Mouse (Mus musculus) B cell, adult 67 days (primary cell): ENCODE measurements around the gene Tm9sf1. TPM values are rescaled to one million over a fixed set of nuclear protein-coding genes. Genes with fewer than 3 reads are reported as not detected.

Experiments used
- total RNA-seq, 2 experiments: library from RNA; stranded (reverse); gene quantifications; 4 replicates each; pipeline ENCODE4 v1.2.4; 2023

The Tm9sf1 gene
- 10 to 100 TPM; 46.3 to 48.5 TPM for total RNA-seq

GRCm38 (mm10) chr14:55643060-55643907 lies at the start of gene Tm9sf1:
Gene Tm9sf1 (minus strand): TSS chr14:55643806.

GRCm38 (mm10) chr14:55681160-55682117 lies 37.8 kb upstream of the Tm9sf1 start, which contains the start of gene Tinf2:
Gene Tinf2 (minus strand): TSS chr14:55681820.

GRCm38 (mm10) chr14:55671833-55672740 lies 28.5 kb upstream of the Tm9sf1 start, which contains the start of the genes Gmpr2 and Nedd8:
Gene Gmpr2 (plus strand): TSS chr14:55671941.
Gene Nedd8 (minus strand): TSS chr14:55672124.

GRCm38 (mm10) chr14:55659960-55660573 lies 16.5 kb upstream of the Tm9sf1 start, which contains the start of gene Mdp1:
Gene Mdp1 (minus strand): TSS chr14:55660508.

GRCm38 (mm10) chr14:55649884-55650283 lies 6.3 kb upstream of the Tm9sf1 start, which contains the start of gene Tssk4:
Gene Tssk4 (plus strand): TSS chr14:55650184.

GRCm38 (mm10) chr14:55637795-55638194 lies 5.8 kb downstream of the Tm9sf1 start, which contains the start of gene Gm49378:
Gene Gm49378 (minus strand): TSS chr14:55637895.

GRCm38 (mm10) chr14:55635523-55636007 lies 8.0 kb downstream of the Tm9sf1 start, which contains the start of gene Ipo4:
Gene Ipo4 (minus strand): TSS chr14:55635957.

GRCm38 (mm10) chr14:55617822-55618221 lies 25.8 kb downstream of the Tm9sf1 start, which contains the start of gene Rec8:
Gene Rec8 (plus strand): TSS chr14:55618037.

GRCm38 (mm10) chr14:55603271-55603632 lies 40.4 kb downstream of the Tm9sf1 start, which contains the start of gene Irf9:
Gene Irf9 (plus strand): TSS chr14:55603571.

GRCm38 (mm10) chr14:55591331-55591891 lies 52.2 kb downstream of the Tm9sf1 start, which contains the start of gene Rnf31:
Gene Rnf31 (plus strand): TSS chr14:55591708.

GRCm38 (mm10) chr14:55590748-55591330 lies 52.8 kb downstream of the Tm9sf1 start, which contains the start of gene Psme2:
Gene Psme2 (minus strand): TSS chr14:55591113.

Other genes starting within 250 kb of the Tm9sf1 start
- 10 to 100 TPM; 22.3 to 32.4 TPM for gene Dhrs4, start 165.0 kb downstream of the Tm9sf1 start, total RNA-seq
- gene Carmil3, start 153.2 kb downstream of the Tm9sf1 start, total RNA-seq = 1 to 10 TPM; 4.1 to 5.0 TPM
- not detected for gene Cpne6, start 133.4 kb downstream of the Tm9sf1 start, total RNA-seq
- not detected for gene Nrl, start 118.8 kb downstream of the Tm9sf1 start, total RNA-seq
- gene Pck2, start 103.5 kb downstream of the Tm9sf1 start, total RNA-seq = 10 to 100 TPM; 64.0 to 67.0 TPM
- gene Dcaf11, start 83.8 kb downstream of the Tm9sf1 start, total RNA-seq = 10 to 100 TPM; 86.0 to 92.9 TPM
- gene A730061H03Rik, start 83.4 kb downstream of the Tm9sf1 start, total RNA-seq = 10 to 100 TPM in 1 of 2 experiments, 1 to 10 TPM in 1; 8.3 to 10.5 TPM
- not detected for gene Fitm1, start 68.2 kb downstream of the Tm9sf1 start, total RNA-seq
- 100 to 1,000 TPM; 235 to 258 TPM for gene Psme1, start 65.7 kb downstream of the Tm9sf1 start, total RNA-seq
- gene Emc9, start 58.5 kb downstream of the Tm9sf1 start, total RNA-seq = 1 to 10 TPM; 5.3 to 5.5 TPM
- gene Psme2, start 52.7 kb downstream of the Tm9sf1 start, total RNA-seq = 100 to 1,000 TPM; 310 to 354 TPM
- 100 to 1,000 TPM; 122 to 132 TPM for gene Rnf31, start 52.1 kb downstream of the Tm9sf1 start, total RNA-seq
- 100 to 1,000 TPM in 1 of 2 experiments, 10 to 100 TPM in 1; 96.0 to 123 TPM for gene Irf9, start 40.2 kb downstream of the Tm9sf1 start, total RNA-seq
- 1 to 10 TPM in 1 of 2 experiments, under 1 TPM in 1; 0.92 to 1.3 TPM for gene Rec8, start 25.8 kb downstream of the Tm9sf1 start, total RNA-seq
- 10 to 100 TPM; 60.2 to 61.5 TPM for gene Ipo4, start 7.8 kb downstream of the Tm9sf1 start, total RNA-seq
- 1 to 10 TPM; 1.7 to 3.5 TPM for gene Gm49378, start 5.9 kb downstream of the Tm9sf1 start, total RNA-seq
- 1 to 10 TPM; 2.9 to 4.8 TPM for gene Tssk4, start 6.4 kb upstream of the Tm9sf1 start, total RNA-seq
- 10 to 100 TPM; 47.2 to 57.2 TPM for gene Mdp1, start 16.7 kb upstream of the Tm9sf1 start, total RNA-seq
- gene Gmpr2, start 28.1 kb upstream of the Tm9sf1 start, total RNA-seq = 10 to 100 TPM; 28.5 to 30.2 TPM
- gene Nedd8, start 28.3 kb upstream of the Tm9sf1 start, total RNA-seq = 100 to 1,000 TPM; 171 to 189 TPM
- gene Tinf2, start 38.0 kb upstream of the Tm9sf1 start, total RNA-seq = 100 to 1,000 TPM; 130 to 157 TPM
- gene Tgm1, start 70.1 kb upstream of the Tm9sf1 start, total RNA-seq = 1 to 10 TPM; 1.8 to 2.0 TPM
- gene Rabggta, start 78.5 kb upstream of the Tm9sf1 start, total RNA-seq = 10 to 100 TPM; 81.0 to 97.5 TPM
- 10 to 100 TPM; 25.6 to 29.9 TPM for gene Dhrs1, start 101.9 kb upstream of the Tm9sf1 start, total RNA-seq
- 10 to 100 TPM; 32.3 to 39.4 TPM for gene Nop9, start 101.9 kb upstream of the Tm9sf1 start, total RNA-seq
- not detected for gene Cideb, start 114.7 kb upstream of the Tm9sf1 start, total RNA-seq
- under 1 TPM; 0.52 to 0.53 TPM for gene Ltb4r2, start 117.6 kb upstream of the Tm9sf1 start, total RNA-seq
- gene Ltb4r1, start 122.2 kb upstream of the Tm9sf1 start, total RNA-seq = not detected
- under 1 TPM in 1 of 2 experiments, not detected in 1; 0.44 TPM for gene Adcy4, start 140.3 kb upstream of the Tm9sf1 start, total RNA-seq
- gene Ripk3, start 145.1 kb upstream of the Tm9sf1 start, total RNA-seq = 10 to 100 TPM; 57.2 to 75.3 TPM
- gene Nfatc4, start 179.3 kb upstream of the Tm9sf1 start, total RNA-seq = not detected
- not detected for gene Nynrin, start 210.2 kb upstream of the Tm9sf1 start, total RNA-seq
- gene Cbln3, start 240.6 kb upstream of the Tm9sf1 start, total RNA-seq = under 1 TPM in 1 of 2 experiments, not detected in 1; 0.32 TPM
- gene Khnyn, start 241.1 kb upstream of the Tm9sf1 start, total RNA-seq = 100 to 1,000 TPM; 111 to 115 TPM